Mouse (Mus musculus) midbrain, embryonic 15.5 days (tissue): ENCODE results near the gene Gm20388. TPM values are rescaled to one million over a fixed set of nuclear protein-coding genes. Genes with fewer than 3 reads are reported as not detected.

Experiments used
- ATAC-seq: fragments of 200-750 bp; cut with Nextera tagmentation; replicated peaks from 2 replicates; pipeline ENCODE4 v1.8.0; 2017; ENCODE audit warnings: moderate TSS enrichment
- H3K27ac ChIP-seq: fragments of 300-500 bp; sonication (generic); 2 replicates; pipeline ENCODE4 v1.5.1; 2015; ENCODE audit warnings: mild to moderate bottlenecking, inconsistent platforms
- H3K27me3 ChIP-seq: fragments of 300-500 bp; sonication (generic); replicated peaks from 2 replicates; pipeline ENCODE4 v1.6.1; 2015; ENCODE audit warnings: inconsistent platforms
- H3K36me3 ChIP-seq: fragments of 300-500 bp; sonication (generic); replicated peaks from 2 replicates; pipeline ENCODE4 v1.6.1; 2015; ENCODE audit warnings: inconsistent platforms
- H3K4me1 ChIP-seq: fragments of 300-500 bp; sonication (generic); 2 replicates; pipeline ENCODE4 v1.6.1; 2015; ENCODE audit warnings: inconsistent platforms
- H3K4me2 ChIP-seq: fragments of 300-500 bp; sonication (generic); 2 replicates; pipeline ENCODE4 v1.6.1; 2015; ENCODE audit warnings: inconsistent platforms, mild to moderate bottlenecking, moderate library complexity
- H3K4me3 ChIP-seq: fragments of 300-500 bp; sonication (generic); 2 replicates; pipeline ENCODE4 v1.5.1; 2015; ENCODE audit warnings: mild to moderate bottlenecking, inconsistent platforms
- H3K9ac ChIP-seq: fragments of 300-500 bp; sonication (generic); 2 replicates; pipeline ENCODE4 v1.6.1; 2015; ENCODE audit warnings: mild to moderate bottlenecking, inconsistent platforms
- H3K9me3 ChIP-seq: fragments of 300-500 bp; sonication (generic); 2 replicates; pipeline ENCODE4 v1.6.1; 2016; ENCODE audit warnings: inconsistent platforms
- WGBS: fragments of 180-500 bp; shearing (Covaris S2); methylation state at CpG from one replicate; pipeline ENCODE4 v1.1.7; 2015; ENCODE audit warnings: mixed read lengths; 5-methylcytosine and 5-hydroxymethylcytosine counted together
- polyA plus RNA-seq: library from polyadenylated mRNA; unstranded; fragments of >200 nt; fragmentation: Nextera tagmentation; extraction: Ambion mirVana; gene quantifications from 2 replicates; pipeline ENCODE4 v1.2.1, GENCODE M21; 2015

Gene Gm20388
- polyA plus RNA-seq, 1 experiment from 2014 or later: 5.6 TPM

DNA sequence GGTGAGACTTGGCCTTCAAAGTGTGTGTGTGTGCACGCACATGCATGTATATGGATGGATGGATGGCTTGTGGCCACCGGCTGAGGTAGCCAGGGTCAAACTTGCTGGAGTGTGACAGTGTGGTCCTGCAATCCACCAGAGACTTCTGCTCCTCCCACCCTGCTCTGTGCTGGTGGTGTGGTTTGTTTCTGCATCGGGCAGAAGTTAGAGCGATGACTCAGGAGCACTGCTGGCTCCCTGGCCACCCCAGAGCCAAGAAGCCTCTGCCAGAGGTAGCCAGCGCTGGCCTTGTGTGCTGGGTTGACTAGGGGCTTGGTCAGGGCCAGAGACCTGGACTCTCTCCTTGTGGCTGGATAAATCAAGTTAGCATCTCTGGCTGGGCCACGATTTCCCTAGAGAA is 2316.7 kb downstream of the Gm20388 start:
- H3K27me3 ChIP-seq: peaks cover 33% of the 10 kb centered on the region
- no peak overlapping the region for H3K27ac ChIP-seq
- no peak overlapping the region for H3K4me3 ChIP-seq
- H3K9me3 ChIP-seq: no peaks in the 10 kb centered on the region
- ATAC-seq: no peak
- WGBS: 85% methylated on average over 6 of the region's 6 CpGs
- no peak overlapping the region for H3K4me2 ChIP-seq
- H3K9ac ChIP-seq: no peak overlapping the region
- H3K4me1 ChIP-seq: peaks cover 17% of the 10 kb centered on the region
- H3K36me3 ChIP-seq: no peaks in the 10 kb centered on the region

DNA sequence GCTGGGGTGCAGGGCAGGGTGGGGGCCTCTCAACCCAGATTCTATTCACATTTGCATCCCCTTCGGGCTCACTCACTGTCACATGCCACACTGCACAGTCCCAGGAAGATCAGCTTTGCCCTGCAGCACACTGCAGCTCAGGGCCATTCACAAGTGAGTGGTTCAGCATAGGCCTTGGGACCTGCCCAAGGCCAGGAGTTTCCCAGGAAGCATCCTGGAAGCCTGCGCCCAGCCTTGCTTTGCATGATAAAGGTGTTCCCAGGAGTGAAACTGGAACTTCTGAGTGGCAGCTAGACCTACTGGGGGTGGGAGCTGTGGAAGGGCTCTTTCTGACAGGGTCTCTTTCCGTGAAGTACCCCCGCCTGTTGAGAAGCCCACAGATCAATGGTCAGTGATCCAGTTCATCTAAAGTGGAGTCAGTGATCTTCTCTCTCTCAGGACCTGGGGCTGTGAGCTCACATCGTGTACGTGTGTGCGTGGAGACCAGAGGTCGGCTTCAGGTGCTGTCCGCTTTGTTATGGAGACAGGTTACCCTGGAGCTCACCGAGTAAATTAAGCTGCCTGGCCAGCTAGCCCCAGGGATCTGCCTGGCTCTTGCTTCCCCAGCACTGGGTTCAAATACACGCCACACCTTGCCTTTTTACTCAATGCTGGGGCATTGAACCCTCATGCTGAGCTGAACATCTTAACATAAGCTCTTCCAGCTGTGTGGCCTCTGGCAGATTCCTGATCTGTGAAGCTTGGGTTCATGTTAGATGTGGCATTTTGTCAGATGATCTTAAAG is 2318.3 kb downstream of the Gm20388 start:
- Histone ChIP-seq H3K9ac (no peak overlapping the region), H3K4me2 (no peak overlapping the region), H3K4me1 (peaks cover 17% of the 10 kb centered on the region), H3K27ac (no peak overlapping the region), H3K9me3 (no peaks in the 10 kb centered on the region), H3K36me3 (no peaks in the 10 kb centered on the region), H3K4me3 (no peak overlapping the region), H3K27me3 (peaks cover 33% of the 10 kb centered on the region)
- WGBS: 44% methylated on average over 11 of the region's 11 CpGs
- no peak for ATAC-seq

DNA sequence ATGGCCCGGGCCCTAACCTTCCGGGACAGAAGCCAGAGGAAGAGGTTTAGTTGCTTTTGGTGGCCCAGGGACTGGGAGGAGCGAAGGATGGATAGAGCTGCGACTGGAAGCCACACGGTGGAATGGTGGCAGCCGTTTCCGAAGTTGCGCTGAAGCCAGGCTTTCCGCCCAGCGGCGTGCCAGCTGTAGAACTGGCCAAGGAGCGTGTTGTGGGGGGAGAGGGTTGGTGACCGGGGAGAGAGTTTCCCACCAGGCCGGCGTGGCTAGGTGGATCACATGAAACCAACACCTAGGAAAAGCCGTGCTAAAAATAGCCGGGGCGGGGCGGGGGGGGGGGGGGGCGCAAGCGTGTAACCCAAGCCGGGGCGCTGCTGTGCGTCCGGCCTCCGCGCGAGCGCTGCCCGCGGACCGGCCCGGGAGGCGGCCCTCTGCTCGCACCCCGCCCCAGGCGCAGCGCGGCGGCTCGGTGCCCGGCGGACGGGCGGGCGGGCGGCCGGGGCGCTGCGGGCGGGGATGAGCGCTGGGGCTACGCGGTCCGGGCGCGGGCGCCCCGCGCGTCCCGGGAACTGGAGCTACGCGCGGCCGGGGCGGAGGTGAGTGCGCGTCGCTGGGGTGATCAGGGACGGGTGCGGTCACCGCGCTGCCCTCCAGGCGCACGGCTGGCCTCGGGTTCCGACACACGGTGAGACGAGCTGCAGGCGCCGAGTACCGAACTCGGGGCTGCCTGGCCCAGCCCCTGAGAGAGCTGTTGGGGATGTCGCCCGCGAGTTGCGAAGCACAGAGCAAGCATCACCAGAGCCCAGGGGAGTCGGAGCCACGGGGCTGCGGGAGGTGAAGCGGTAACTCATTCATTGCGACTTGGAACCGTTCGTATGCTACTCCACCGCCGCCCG is 2319.4 kb downstream of the Gm20388 start:
- Histone ChIP-seq H3K9me3 (no peaks in the 10 kb centered on the region), H3K4me1 (peaks cover 17% of the 10 kb centered on the region), H3K27me3 (peaks cover 33% of the 10 kb centered on the region), H3K4me2 (peak overlapping the region; percentile 96), H3K36me3 (no peaks in the 10 kb centered on the region), H3K27ac (no peak overlapping the region), H3K9ac (peak overlapping the region; percentile 2; the same call in 1 of the 2 replicates), H3K4me3 (peak overlapping the region; percentile 49)
- peak; percentile 40 for ATAC-seq
- under 1% methylated on average over 92 of the region's 98 CpGs for WGBS

GRCm38 (mm10) chr8:122230712-122231337 is 2320.2 kb downstream of the Gm20388 start:
- no peak overlapping the region for H3K9ac ChIP-seq
- peak overlapping the region; percentile 96 for H3K4me2 ChIP-seq
- ATAC-seq: peak; percentile 72
- H3K4me1 ChIP-seq: peaks cover 17% of the 10 kb centered on the region
- H3K27ac ChIP-seq: no peak overlapping the region
- H3K36me3 ChIP-seq: no peaks in the 10 kb centered on the region
- peaks cover 33% of the 10 kb centered on the region for H3K27me3 ChIP-seq
- H3K9me3 ChIP-seq: no peaks in the 10 kb centered on the region
- H3K4me3 ChIP-seq: peak overlapping the region; percentile 49
- 4% methylated on average over 32 of the region's 32 CpGs for WGBS

GRCm38 (mm10) chr8:122234055-122234454 is 2323.4 kb downstream of the Gm20388 start:
- Histone ChIP-seq H3K9me3 (no peaks in the 10 kb centered on the region), H3K27ac (no peak overlapping the region), H3K4me2 (no peak overlapping the region), H3K4me1 (peaks cover 17% of the 10 kb centered on the region), H3K9ac (no peak overlapping the region), H3K36me3 (no peaks in the 10 kb centered on the region), H3K27me3 (peaks cover 21% of the 10 kb centered on the region), H3K4me3 (no peak overlapping the region)
- no peak for ATAC-seq
- WGBS: 34% methylated on average over 11 of the region's 11 CpGs

DNA sequence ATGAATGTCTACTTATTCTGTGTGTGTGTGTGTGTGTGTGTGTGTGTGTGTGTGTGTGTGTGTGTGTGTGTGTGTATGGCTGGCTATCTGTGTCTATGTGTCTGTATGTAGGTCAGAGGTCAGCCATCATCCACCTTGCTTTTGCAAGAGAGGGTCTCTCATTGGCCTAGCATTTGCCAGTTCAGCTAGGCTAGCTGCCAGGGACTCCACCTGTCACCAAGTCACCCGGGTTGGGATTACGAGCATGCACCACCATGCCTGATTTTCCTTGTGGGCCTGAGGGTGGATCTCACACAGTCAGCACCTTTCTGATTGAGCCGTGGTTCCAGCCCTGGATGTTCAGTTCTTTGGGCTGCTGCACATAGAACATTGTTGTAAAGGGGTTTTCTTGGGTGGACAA is 2325.9 kb downstream of the Gm20388 start:
- WGBS: 86% methylated on average over 3 of the region's 3 CpGs
- no peak overlapping the region for H3K4me2 ChIP-seq
- H3K9ac ChIP-seq: no peak overlapping the region
- no peaks in the 10 kb centered on the region for H3K36me3 ChIP-seq
- H3K9me3 ChIP-seq: no peaks in the 10 kb centered on the region
- H3K4me3 ChIP-seq: no peak overlapping the region
- H3K27ac ChIP-seq: no peak overlapping the region
- peaks cover 2% of the 10 kb centered on the region for H3K27me3 ChIP-seq
- H3K4me1 ChIP-seq: no peaks in the 10 kb centered on the region
- no peak for ATAC-seq

DNA sequence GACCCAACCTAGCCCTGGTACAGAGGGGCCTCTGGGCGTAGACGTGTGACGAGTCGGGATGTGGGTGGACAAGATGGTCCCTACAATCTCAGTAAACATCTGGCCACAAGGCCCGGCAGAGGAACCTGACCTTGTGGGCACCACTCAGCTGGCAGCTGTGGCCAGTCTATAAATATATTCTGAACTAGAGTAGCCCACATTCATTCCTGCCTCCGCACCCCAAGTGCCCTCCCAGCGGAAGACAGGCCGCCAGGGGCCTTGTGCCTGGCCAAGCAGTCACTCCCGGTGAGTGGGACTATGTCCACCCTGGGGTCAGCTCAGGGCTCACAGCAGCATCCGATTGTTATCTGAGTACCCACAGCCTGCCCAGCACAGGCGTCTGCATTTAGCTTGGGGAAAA is 2327.6 kb downstream of the Gm20388 start:
- no peak for ATAC-seq
- Histone ChIP-seq H3K4me2 (no peak overlapping the region), H3K36me3 (no peaks in the 10 kb centered on the region), H3K27me3 (no peaks in the 10 kb centered on the region), H3K4me1 (no peaks in the 10 kb centered on the region), H3K4me3 (no peak overlapping the region), H3K27ac (no peak overlapping the region), H3K9ac (no peak overlapping the region), H3K9me3 (no peaks in the 10 kb centered on the region)
- 88% methylated on average over 11 of the region's 11 CpGs for WGBS

DNA sequence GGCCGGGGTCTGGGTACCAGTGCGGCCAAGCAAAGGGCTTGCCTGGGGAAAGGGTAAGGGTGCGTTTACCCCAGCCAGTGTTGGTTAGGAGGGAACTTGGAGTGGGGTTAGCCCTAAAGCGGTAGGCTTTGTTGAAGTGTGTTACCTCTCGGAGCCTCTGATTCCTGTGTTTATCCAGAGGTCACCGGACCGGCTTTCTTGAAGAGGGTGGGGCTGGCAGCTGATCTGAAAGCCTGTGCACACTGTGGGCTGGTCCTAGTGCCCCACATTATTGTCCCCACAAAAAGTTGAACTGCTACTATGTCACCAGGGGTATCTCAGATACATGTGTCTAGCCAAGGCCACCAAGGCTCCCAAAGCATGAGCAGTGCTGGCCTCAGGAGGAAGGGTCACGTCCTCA is 2328.1 kb downstream of the Gm20388 start:
- no peaks in the 10 kb centered on the region for H3K4me1 ChIP-seq
- no peak overlapping the region for H3K4me2 ChIP-seq
- no peak overlapping the region for H3K9ac ChIP-seq
- no peak overlapping the region for H3K27ac ChIP-seq
- WGBS: 78% methylated on average over 8 of the region's 8 CpGs
- no peaks in the 10 kb centered on the region for H3K9me3 ChIP-seq
- ATAC-seq: no peak
- no peak overlapping the region for H3K4me3 ChIP-seq
- no peaks in the 10 kb centered on the region for H3K36me3 ChIP-seq
- no peaks in the 10 kb centered on the region for H3K27me3 ChIP-seq

DNA sequence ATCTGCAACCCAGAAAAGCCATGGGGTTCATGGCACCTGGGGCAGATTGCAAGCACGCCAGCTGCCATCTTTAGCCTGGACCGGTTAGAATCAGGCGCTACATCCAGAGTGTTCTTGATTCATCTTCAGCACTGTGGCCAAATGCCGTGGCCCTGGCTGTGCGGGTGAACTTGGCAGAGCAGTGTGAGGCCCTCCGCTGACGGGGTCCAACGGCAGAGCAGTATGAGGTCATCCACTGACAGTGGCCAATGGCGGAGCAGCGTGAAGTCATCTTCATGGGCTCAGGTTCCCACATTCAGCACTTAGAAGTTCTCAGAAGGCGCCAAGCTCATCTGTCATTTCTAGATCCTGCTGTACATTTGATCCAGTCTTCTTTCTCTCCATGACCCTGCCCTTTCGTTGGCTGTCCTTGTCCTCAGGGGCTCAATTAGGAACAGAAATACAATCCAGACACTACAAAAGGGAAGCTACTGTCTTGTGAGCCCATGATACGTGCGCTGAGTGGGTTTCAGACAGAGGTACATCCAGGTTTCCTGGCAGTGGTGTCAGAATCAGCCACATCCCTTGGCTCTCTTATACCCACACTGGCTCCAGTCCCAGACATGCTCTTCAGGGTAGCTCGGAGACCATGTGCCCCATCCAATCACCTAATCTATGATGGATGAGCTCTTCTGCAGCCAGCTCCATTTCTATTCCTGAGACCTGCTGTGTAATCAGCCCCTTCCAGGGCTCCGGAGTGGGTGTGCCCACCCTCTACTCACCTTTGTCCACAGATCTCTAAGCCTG is 2329.8 kb downstream of the Gm20388 start:
- ATAC-seq: no peak
- Histone ChIP-seq H3K27me3 (no peaks in the 10 kb centered on the region), H3K4me2 (no peak overlapping the region), H3K27ac (no peak overlapping the region), H3K4me1 (no peaks in the 10 kb centered on the region), H3K4me3 (no peak overlapping the region), H3K36me3 (no peaks in the 10 kb centered on the region), H3K9ac (no peak overlapping the region), H3K9me3 (no peaks in the 10 kb centered on the region)
- 87% methylated on average over 16 of the region's 16 CpGs for WGBS

GRCm38 (mm10) chr8:122243310-122243709 is 2332.7 kb downstream of the Gm20388 start:
- 79% methylated on average over 4 of the region's 4 CpGs for WGBS
- no peaks in the 10 kb centered on the region for H3K27me3 ChIP-seq
- ATAC-seq: no peak
- no peaks in the 10 kb centered on the region for H3K36me3 ChIP-seq
- no peak overlapping the region for H3K4me2 ChIP-seq
- H3K4me3 ChIP-seq: no peak overlapping the region
- H3K4me1 ChIP-seq: no peaks in the 10 kb centered on the region
- no peaks in the 10 kb centered on the region for H3K9me3 ChIP-seq
- H3K9ac ChIP-seq: no peak overlapping the region
- no peak overlapping the region for H3K27ac ChIP-seq

GRCm38 (mm10) chr8:122245161-122245560 is 2334.5 kb downstream of the Gm20388 start:
- Histone ChIP-seq H3K9me3 (no peaks in the 10 kb centered on the region), H3K36me3 (no peaks in the 10 kb centered on the region), H3K27me3 (no peaks in the 10 kb centered on the region), H3K4me1 (no peaks in the 10 kb centered on the region), H3K9ac (no peak overlapping the region), H3K27ac (no peak overlapping the region), H3K4me3 (no peak overlapping the region), H3K4me2 (no peak overlapping the region)
- ATAC-seq: no peak
- 76% methylated on average over 6 of the region's 6 CpGs for WGBS
